Mouse (Mus musculus) lung, embryonic 15.5 days (tissue): ENCODE measurements at regions not wholly inside any gene's neighbourhood (a gene's known extent, or its start where the extent isn't known, plus 50 kb on each side); places are given as distances from the start of the nearest gene placed in this dataset.
A peak's percentile ranks its signal among the peaks of the same experiment; 100 is the strongest.

ENCODE experiments used
- ATAC-seq: fragments of 200-750 bp; cut with Nextera tagmentation; 2 replicates; pipeline ENCODE4 v1.8.0; 2017; ENCODE audit warnings: moderate number of reproducible peaks, borderline replicate concordance; ENCODE audit not compliant: low FRiP score, low TSS enrichment; ENCODE audit errors: extremely low read depth
- H3K27ac ChIP-seq: fragments of 300-500 bp; sonication (generic); 2 replicates; pipeline ENCODE4 v1.5.1; 2015; ENCODE audit warnings: moderate library complexity, mild to moderate bottlenecking, inconsistent platforms
- H3K27me3 ChIP-seq: fragments of 300-500 bp; sonication (generic); 2 replicates; pipeline ENCODE4 v1.6.1; 2015; ENCODE audit warnings: inconsistent platforms
- H3K36me3 ChIP-seq: fragments of 300-500 bp; sonication (generic); 2 replicates; pipeline ENCODE4 v1.6.1; 2015; ENCODE audit warnings: inconsistent platforms
- H3K4me1 ChIP-seq: fragments of 300-500 bp; sonication (generic); 2 replicates; pipeline ENCODE4 v1.6.1; 2015; ENCODE audit warnings: inconsistent platforms
- H3K4me2 ChIP-seq: fragments of 300-500 bp; sonication (generic); 2 replicates; pipeline ENCODE4 v1.6.1; 2015; ENCODE audit warnings: inconsistent platforms, mild to moderate bottlenecking, moderate library complexity
- H3K4me3 ChIP-seq: fragments of 300-500 bp; sonication (generic); 2 replicates; pipeline ENCODE4 v1.5.1; 2015; ENCODE audit warnings: mild to moderate bottlenecking, inconsistent platforms
- H3K9ac ChIP-seq: fragments of 300-500 bp; sonication (generic); 2 replicates; pipeline ENCODE4 v1.6.1; 2015; ENCODE audit warnings: inconsistent platforms
- H3K9me3 ChIP-seq: fragments of 300-500 bp; sonication (generic); 2 replicates; pipeline ENCODE4 v1.6.1; 2016; ENCODE audit warnings: inconsistent platforms
- WGBS: fragments of 180-500 bp; shearing (Covaris S2); methylation state at CpG from one replicate; pipeline ENCODE4 v1.1.7; 2015; 5-methylcytosine and 5-hydroxymethylcytosine counted together

GRCm38 (mm10) chr1:186271436-186271835, 154.3 kb upstream of the Lyplal1 start:
- H3K4me3 ChIP-seq, result no peak overlapping the region
- no peaks in the 10 kb centered on the region for H3K36me3 ChIP-seq
- H3K27me3 ChIP-seq, result no peaks in the 10 kb centered on the region
- H3K9ac ChIP-seq, result no peak overlapping the region
- 81% methylated on average over 2 of the region's 2 CpGs for WGBS
- ATAC-seq, result no peak
- no peak overlapping the region for H3K4me2 ChIP-seq
- H3K27ac ChIP-seq, result no peak overlapping the region
- H3K9me3 ChIP-seq, result no peaks in the 10 kb centered on the region
- peaks cover 3% of the 10 kb centered on the region; the same call in 1 of the 2 replicates for H3K4me1 ChIP-seq

- H3K4me1 ChIP-seq, result peaks cover 22% of the 10 kb centered on the region
- H3K36me3 ChIP-seq, result no peaks in the 10 kb centered on the region
- no peak overlapping the region for H3K4me3 ChIP-seq
- H3K9ac ChIP-seq, result no peak overlapping the region
- H3K4me2 ChIP-seq, result no peak overlapping the region
- H3K27ac ChIP-seq, result no peak overlapping the region
- 82% methylated on average over 2 of the region's 2 CpGs for whole genome bisulfite sequencing
- no peak for ATAC-seq
- H3K27me3 ChIP-seq, result no peaks in the 10 kb centered on the region
- no peaks in the 10 kb centered on the region for H3K9me3 ChIP-seq
Observed at GRCm38 (mm10) chr1:186267317-186267716, 150.2 kb upstream of the Lyplal1 start.

DNA sequence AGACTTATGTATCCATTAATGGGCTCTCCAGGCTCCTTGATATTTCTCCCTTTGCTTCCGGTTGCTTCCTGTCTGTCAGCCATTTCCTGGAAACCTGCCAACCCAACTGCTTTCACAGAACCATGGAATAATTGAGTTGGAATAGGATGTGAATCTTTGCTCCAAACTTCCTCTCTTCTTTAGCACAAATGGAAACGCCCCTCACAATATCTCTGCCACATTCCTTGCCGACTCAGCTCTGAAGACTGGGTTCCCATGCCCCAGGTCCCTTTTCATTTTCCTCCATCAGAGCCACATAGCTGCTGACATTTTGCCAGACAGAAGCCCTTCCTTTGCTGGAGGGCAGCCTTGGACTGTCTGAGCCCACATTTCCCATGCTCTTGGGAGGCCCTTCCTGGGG, 147.5 kb upstream of the Lyplal1 start:
- peaks cover 42% of the 10 kb centered on the region for H3K4me1 ChIP-seq
- 0 out of 2 replicates have a peak overlapping the region, but pooled peaks have one; percentile 5 for H3K9ac ChIP-seq
- no peaks in the 10 kb centered on the region for H3K9me3 ChIP-seq
- 16% methylated on average over 3 of the region's 3 CpGs for WGBS
- no peak overlapping the region for H3K4me2 ChIP-seq
- no peaks in the 10 kb centered on the region for H3K36me3 ChIP-seq
- no peak for ATAC-seq
- no peaks in the 10 kb centered on the region for H3K27me3 ChIP-seq
- peak overlapping the region; percentile 84 for H3K27ac ChIP-seq
- no peak overlapping the region for H3K4me3 ChIP-seq

DNA sequence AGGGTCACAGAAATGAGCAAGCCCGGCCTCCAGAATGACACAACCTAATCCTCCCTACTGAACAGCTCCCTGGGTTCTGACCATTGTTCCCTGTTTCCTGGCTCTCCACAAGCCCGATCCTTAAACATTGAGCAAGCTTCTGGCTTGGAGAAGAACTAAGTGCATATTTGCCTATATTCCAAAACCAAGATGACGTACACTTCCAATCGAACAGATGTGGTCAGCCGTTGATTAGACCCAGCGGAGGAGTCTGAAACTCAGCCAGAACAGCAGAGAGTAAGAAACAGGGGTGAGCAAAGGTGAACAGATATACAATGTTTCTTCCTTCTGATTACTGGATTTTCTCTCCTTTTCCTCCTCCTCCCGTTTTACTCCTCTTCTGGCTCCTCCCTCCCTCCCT, 146.8 kb upstream of the Lyplal1 start:
- 38% methylated on average over 7 of the region's 7 CpGs for WGBS
- peak overlapping the region; percentile 53 for H3K27ac ChIP-seq
- H3K9me3 ChIP-seq, result no peaks in the 10 kb centered on the region
- H3K4me2 ChIP-seq, result no peak overlapping the region
- no peak overlapping the region for H3K9ac ChIP-seq
- ATAC-seq, result 0 out of 2 replicates have a peak, but pooled peaks have one; percentile 17
- H3K36me3 ChIP-seq, result no peaks in the 10 kb centered on the region
- H3K4me3 ChIP-seq, result no peak overlapping the region
- peaks cover 42% of the 10 kb centered on the region for H3K4me1 ChIP-seq
- no peaks in the 10 kb centered on the region for H3K27me3 ChIP-seq

DNA sequence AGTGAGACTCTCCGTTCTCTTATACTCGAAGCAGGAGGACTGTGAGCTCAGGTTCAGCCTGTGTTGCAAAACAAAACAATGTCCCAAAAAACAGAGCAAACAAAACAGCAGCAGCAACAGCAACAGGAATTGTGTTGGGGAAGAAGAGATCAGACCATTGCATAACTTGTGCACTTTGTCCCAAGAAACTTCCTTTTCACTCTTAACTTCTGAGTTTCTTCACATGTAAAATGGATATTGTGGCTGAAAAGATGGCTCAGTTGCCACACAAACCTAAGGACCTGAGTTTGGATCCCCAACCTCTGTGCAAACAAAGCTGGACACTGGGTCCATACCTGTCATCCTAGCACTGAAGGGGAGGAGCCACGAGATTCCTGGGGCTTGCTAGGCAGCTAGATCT, 146.1 kb upstream of the Lyplal1 start:
- peak overlapping the region; percentile 12; the same call in 1 of the 2 replicates for H3K27ac ChIP-seq
- 62% methylated on average over 3 of the region's 3 CpGs for WGBS

GRCm38 (mm10) chr1:186262040-186262439, 144.9 kb upstream of the Lyplal1 start:
- Histone ChIP-seq H3K4me1 (peaks cover 41% of the 10 kb centered on the region), H3K9ac (no peak overlapping the region), H3K4me2 (no peak overlapping the region), H3K36me3 (no peaks in the 10 kb centered on the region), H3K4me3 (no peak overlapping the region), H3K27me3 (no peaks in the 10 kb centered on the region), H3K27ac (peak overlapping the region; percentile 87), H3K9me3 (no peaks in the 10 kb centered on the region)
- 55% methylated on average over 6 of the region's 6 CpGs for WGBS
- no peak for ATAC-seq

More for the DNA sequence above, 146.1 kb upstream of the Lyplal1 start:
- no peak for ATAC-seq
- Histone ChIP-seq H3K9ac (no peak overlapping the region), H3K4me1 (peaks cover 39% of the 10 kb centered on the region), H3K4me2 (no peak overlapping the region), H3K4me3 (no peak overlapping the region), H3K36me3 (no peaks in the 10 kb centered on the region), H3K27me3 (no peaks in the 10 kb centered on the region), H3K9me3 (no peaks in the 10 kb centered on the region)

- Histone ChIP-seq H3K27me3 (no peaks in the 10 kb centered on the region), H3K4me2 (no peak overlapping the region), H3K36me3 (no peaks in the 10 kb centered on the region), H3K4me1 (peaks cover 46% of the 10 kb centered on the region), H3K27ac (peak overlapping the region; percentile 87), H3K9me3 (no peaks in the 10 kb centered on the region), H3K4me3 (no peak overlapping the region), H3K9ac (no peak overlapping the region)
- 11% methylated on average over 4 of the region's 4 CpGs for WGBS
- peak; percentile 80 for ATAC-seq
Observed at GRCm38 (mm10) chr1:186261326-186261833, 144.3 kb upstream of the Lyplal1 start.

GRCm38 (mm10) chr1:186257611-186258010, 140.5 kb upstream of the Lyplal1 start:
- Histone ChIP-seq H3K9ac (no peak overlapping the region), H3K9me3 (no peaks in the 10 kb centered on the region), H3K27ac (no peak overlapping the region), H3K4me3 (no peak overlapping the region), H3K4me2 (no peak overlapping the region), H3K36me3 (no peaks in the 10 kb centered on the region), H3K4me1 (peaks cover 34% of the 10 kb centered on the region), H3K27me3 (no peaks in the 10 kb centered on the region)
- 92% methylated on average over 1 of the region's 1 CpGs for WGBS
- ATAC-seq, result no peak

DNA sequence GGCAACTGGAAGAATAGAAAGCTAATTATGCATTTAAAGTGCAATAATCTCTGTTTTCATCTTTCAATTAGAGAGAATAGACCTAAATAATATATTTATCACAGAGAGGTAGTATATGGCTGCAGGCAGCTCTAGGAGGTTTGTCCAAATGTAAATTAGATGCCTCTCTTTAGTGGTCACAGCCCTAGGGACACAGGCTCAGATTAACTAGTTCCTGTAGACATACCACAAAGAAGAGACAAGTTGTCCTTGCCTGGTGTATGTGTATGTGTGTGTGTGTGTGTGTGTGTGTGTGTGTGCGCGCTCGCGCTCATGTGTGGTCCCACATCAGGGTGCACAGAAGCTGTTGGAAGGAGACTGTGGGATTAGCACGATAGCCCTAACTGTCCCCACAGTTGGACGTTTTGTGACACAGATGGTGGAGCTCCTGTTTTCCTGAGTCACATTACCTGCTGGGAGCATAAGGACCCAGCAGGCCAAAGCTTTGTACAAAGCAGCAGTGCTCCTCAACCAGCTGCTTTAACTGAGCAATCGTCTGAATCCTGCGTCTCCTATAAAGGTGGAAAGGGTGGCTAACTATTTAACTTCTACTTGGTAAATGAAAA, 138.5 kb upstream of the Lyplal1 start:
- Histone ChIP-seq H3K4me1 (peaks cover 19% of the 10 kb centered on the region; the same call in 1 of the 2 replicates), H3K4me3 (no peak overlapping the region), H3K27ac (peak overlapping the region; percentile 70), H3K27me3 (no peaks in the 10 kb centered on the region), H3K36me3 (no peaks in the 10 kb centered on the region), H3K9me3 (no peaks in the 10 kb centered on the region), H3K9ac (no peak overlapping the region), H3K4me2 (no peak overlapping the region)
- 61% methylated on average over 8 of the region's 8 CpGs for WGBS
- ATAC-seq, result no peak

DNA sequence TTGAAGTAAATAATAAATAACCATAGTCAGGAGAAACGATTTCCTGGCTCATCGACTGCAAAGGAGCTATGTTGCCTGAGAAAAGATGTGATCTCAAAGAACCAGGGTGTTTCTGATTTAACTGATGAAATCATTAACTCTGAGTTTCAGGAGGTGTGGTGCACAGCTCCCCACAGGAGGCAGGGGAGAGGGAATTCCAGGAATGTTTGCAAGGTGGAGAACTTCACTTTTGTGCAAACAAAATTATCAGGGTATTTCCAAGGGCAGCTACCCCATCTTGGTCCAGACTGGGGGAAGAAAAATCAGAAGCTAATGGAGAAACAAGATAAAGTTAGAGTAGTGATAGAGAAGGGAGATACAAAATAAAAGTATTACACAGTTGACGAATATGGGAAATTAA, 137.4 kb upstream of the Lyplal1 start:
- ATAC-seq, result 0 out of 2 replicates have a peak, but pooled peaks have one; percentile 44

DNA sequence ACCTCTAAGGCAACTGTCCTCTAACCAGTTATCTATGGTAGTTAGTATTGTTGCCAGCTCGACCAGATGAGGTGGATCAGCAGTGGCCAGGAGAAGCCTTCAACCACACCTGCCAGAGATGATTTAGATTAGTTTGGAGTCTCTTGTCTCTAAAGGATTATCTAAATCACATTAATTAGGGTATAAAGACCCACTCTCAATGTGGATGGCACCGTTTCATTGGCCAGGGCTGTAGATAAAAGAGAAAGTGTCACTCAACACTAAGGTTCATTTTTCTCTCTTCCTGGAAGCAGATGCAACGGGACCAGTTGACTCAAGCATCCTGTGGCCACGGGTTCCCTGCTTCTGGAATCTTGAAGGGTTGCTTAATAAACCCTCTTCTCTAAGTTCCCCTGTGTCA, 135.4 kb upstream of the Lyplal1 start:
- 50% methylated on average over 4 of the region's 4 CpGs for WGBS
- Histone ChIP-seq H3K4me3 (no peak overlapping the region), H3K36me3 (no peaks in the 10 kb centered on the region)

More for the DNA sequence above, 137.4 kb upstream of the Lyplal1 start:
- WGBS, result 26% methylated on average over 3 of the region's 3 CpGs
- Histone ChIP-seq H3K4me3 (no peak overlapping the region), H3K27ac (peak overlapping the region; percentile 71), H3K36me3 (no peaks in the 10 kb centered on the region), H3K9me3 (no peaks in the 10 kb centered on the region), H3K4me2 (no peak overlapping the region), H3K4me1 (peaks cover 22% of the 10 kb centered on the region; the same call in 1 of the 2 replicates), H3K9ac (no peak overlapping the region), H3K27me3 (no peaks in the 10 kb centered on the region)

DNA sequence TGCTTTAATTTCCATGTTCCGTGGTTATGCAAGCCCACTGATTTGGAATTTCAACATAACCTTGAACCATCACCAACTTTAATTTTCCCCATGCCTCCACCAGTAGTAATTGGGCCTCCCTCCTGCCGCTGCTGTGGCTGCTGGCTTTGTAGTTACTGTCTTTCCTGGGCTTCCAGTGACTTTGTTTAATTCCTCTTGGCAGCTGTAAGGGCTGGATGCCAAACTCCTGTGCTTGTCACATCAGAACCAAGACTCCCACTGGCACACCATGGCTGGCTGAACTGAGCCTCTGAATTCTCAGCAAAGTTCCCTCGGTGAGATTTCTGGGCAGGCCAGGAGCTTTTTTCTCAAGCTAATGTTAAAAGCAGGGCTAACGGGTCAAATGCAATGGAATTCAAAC, 133.2 kb upstream of the Lyplal1 start:
- Histone ChIP-seq H3K4me2 (no peak overlapping the region), H3K9ac (no peak overlapping the region), H3K9me3 (no peaks in the 10 kb centered on the region), H3K4me1 (peaks cover 14% of the 10 kb centered on the region; the same call in 1 of the 2 replicates), H3K27me3 (no peaks in the 10 kb centered on the region), H3K36me3 (no peaks in the 10 kb centered on the region), H3K27ac (peak overlapping the region; percentile 47; the same call in 1 of the 2 replicates), H3K4me3 (no peak overlapping the region)
- WGBS, result 24% methylated on average over 4 of the region's 4 CpGs
- ATAC-seq, result no peak

More for the DNA sequence above, 135.4 kb upstream of the Lyplal1 start:
- H3K27ac ChIP-seq, result no peak overlapping the region
- H3K9ac ChIP-seq, result no peak overlapping the region
- H3K4me1 ChIP-seq, result peaks cover 22% of the 10 kb centered on the region; the same call in 1 of the 2 replicates
- H3K27me3 ChIP-seq, result no peaks in the 10 kb centered on the region
- no peaks in the 10 kb centered on the region for H3K9me3 ChIP-seq
- no peak for ATAC-seq
- H3K4me2 ChIP-seq, result no peak overlapping the region
